Mouse (Mus musculus): Measurements from ENCODE around the gene Edrf1. TPM values are rescaled to one million over a fixed set of nuclear protein-coding genes. Genes with fewer than 3 reads are reported as not detected.
A peak's percentile ranks its signal among the peaks of the same experiment; 100 is the strongest.

The Edrf1 gene
- polyA plus RNA-seq (2015; fragmentation: Nextera tagmentation; extraction: Ambion mirVana) = 3.9 and 4.5 TPM in 2 replicates

GRCm38 (mm10) chr7:133637361-133638305, at the start of gene Edrf1:
TSS of gene Edrf1 (plus strand) at chr7:133637543.
- Histone ChIP-seq H3K4me1 (ENCODE audit: insufficient read depth) (peaks cover 14% of the 10 kb centered on the region), H3K27me3 (ENCODE audit: insufficient read depth, low read length) (no peaks in the 10 kb centered on the region), H3K36me3 (replicated peaks; ENCODE audit: insufficient read depth, low read length) (peaks cover 29% of the 10 kb centered on the region), H3K4me2 (ENCODE audit: low read depth, low read length) (peak within 1 kb of the TSS; percentile 87), H3K27ac (ENCODE audit: low read depth) (peak within 1 kb of the TSS; percentile 95), H3K4me3 (ENCODE audit: low read depth, low read length) (peak within 1 kb of the TSS; percentile 97), H3K9ac (replicated peaks) (peak within 1 kb of the TSS; percentile 97), H3K9me3 (ENCODE audit: low read length) (no peaks in the 10 kb centered on the region)
- TF ChIP-seq CTCF (IDR thresholded peaks at IDR 0.05; ENCODE audit: low read depth) = 0 out of 2 replicates have a peak, but pooled peaks have one; percentile 2
- peak; percentile 79; the same call in 1 of the 2 replicates for TF ChIP-seq EP300 (IDR thresholded peaks at IDR 0.05; ENCODE audit: low read depth)
- under 1% methylated on average over 79 of the region's 81 CpGs for WGBS (ENCODE audit: insufficient replicate concordance)
- DNase-seq (peak; percentile 99), ATAC-seq (peak; percentile 97)

DNA sequence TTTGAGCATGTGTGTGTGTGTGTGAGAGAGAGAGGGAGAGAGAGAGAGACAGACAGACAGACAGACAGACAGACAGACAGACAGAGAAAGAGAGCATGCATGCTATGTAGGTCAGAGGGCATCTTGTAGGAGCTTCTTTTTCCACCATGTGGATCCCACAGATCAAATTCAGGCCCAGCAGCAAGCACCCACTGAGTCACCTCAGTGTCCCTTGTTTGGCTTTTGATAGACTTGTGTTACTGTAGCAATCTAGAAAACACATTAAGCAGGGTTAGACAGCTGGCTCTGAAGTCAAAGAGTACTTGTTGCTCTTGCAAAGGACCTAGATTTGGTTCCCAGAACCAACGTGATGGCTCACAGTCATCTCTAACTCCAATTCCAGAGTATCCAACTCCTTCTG, 45.6 kb upstream of the Edrf1 start:
- TF ChIP-seq EP300 (IDR thresholded peaks at IDR 0.05; ENCODE audit: low read depth) = no peak
- no peak for TF ChIP-seq CTCF (IDR thresholded peaks at IDR 0.05; ENCODE audit: low read depth)
- Histone ChIP-seq H3K4me2 (ENCODE audit: low read depth, low read length) (no peak overlapping the region), H3K9me3 (ENCODE audit: low read length) (no peaks in the 10 kb centered on the region), H3K4me3 (ENCODE audit: low read depth, low read length) (no peak overlapping the region), H3K27me3 (ENCODE audit: insufficient read depth, low read length) (no peaks in the 10 kb centered on the region), H3K27ac (ENCODE audit: low read depth) (no peak overlapping the region), H3K36me3 (replicated peaks; ENCODE audit: insufficient read depth, low read length) (no peaks in the 10 kb centered on the region), H3K9ac (replicated peaks) (no peak overlapping the region), H3K4me1 (ENCODE audit: insufficient read depth) (no peaks in the 10 kb centered on the region)
- DNase-seq (no peak), ATAC-seq (no peak)
- WGBS (ENCODE audit: insufficient replicate concordance) = 75% methylated on average over 1 of the region's 1 CpGs

DNA sequence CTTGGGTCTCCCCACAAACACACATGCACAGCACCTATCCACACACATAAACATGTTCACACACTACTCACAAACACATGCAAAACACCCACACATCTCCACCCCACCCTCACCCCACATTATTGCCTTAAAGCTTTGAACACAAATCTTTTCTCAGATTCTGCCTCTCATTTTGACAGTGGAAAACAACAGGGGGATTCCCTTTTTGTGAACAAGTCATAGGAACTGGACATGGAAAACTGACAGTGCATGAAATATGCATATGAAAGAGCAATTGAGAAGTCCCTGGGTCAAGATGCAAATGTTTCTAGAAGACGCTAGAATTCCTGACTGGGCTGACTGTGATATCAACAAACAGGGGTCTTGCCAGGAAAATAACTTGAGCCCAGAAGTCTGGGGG, 36.8 kb upstream of the Edrf1 start:
- Histone ChIP-seq H3K27me3 (ENCODE audit: insufficient read depth, low read length) (no peaks in the 10 kb centered on the region), H3K9ac (replicated peaks) (no peak overlapping the region), H3K36me3 (replicated peaks; ENCODE audit: insufficient read depth, low read length) (no peaks in the 10 kb centered on the region), H3K9me3 (ENCODE audit: low read length) (no peaks in the 10 kb centered on the region), H3K4me3 (ENCODE audit: low read depth, low read length) (no peak overlapping the region), H3K4me2 (ENCODE audit: low read depth, low read length) (no peak overlapping the region), H3K4me1 (ENCODE audit: insufficient read depth) (no peaks in the 10 kb centered on the region), H3K27ac (ENCODE audit: low read depth) (no peak overlapping the region)
- TF ChIP-seq EP300 (IDR thresholded peaks at IDR 0.05; ENCODE audit: low read depth) = no peak
- TF ChIP-seq CTCF (IDR thresholded peaks at IDR 0.05; ENCODE audit: low read depth) = no peak
- WGBS (ENCODE audit: insufficient replicate concordance) = 63% methylated on average over 1 of the region's 1 CpGs
- no peak for DNase-seq
- ATAC-seq = no peak

- H3K9me3 ChIP-seq (ENCODE audit: low read length) = no peaks in the 10 kb centered on the region
- no peaks in the 10 kb centered on the region for H3K36me3 ChIP-seq (replicated peaks; ENCODE audit: insufficient read depth, low read length)
- no peak for ATAC-seq
- no peaks in the 10 kb centered on the region for H3K4me1 ChIP-seq (ENCODE audit: insufficient read depth)
- no peak for TF ChIP-seq EP300 (IDR thresholded peaks at IDR 0.05; ENCODE audit: low read depth)
- TF ChIP-seq CTCF (IDR thresholded peaks at IDR 0.05; ENCODE audit: low read depth) = no peak
- no peak within 1 kb of the TSS for H3K9ac ChIP-seq (replicated peaks)
- H3K4me3 ChIP-seq (ENCODE audit: low read depth, low read length) = no peak within 1 kb of the TSS
- 35% methylated on average over 2 of the region's 2 CpGs for WGBS (ENCODE audit: insufficient replicate concordance)
- H3K4me2 ChIP-seq (ENCODE audit: low read depth, low read length) = no peak within 1 kb of the TSS
- no peak within 1 kb of the TSS for H3K27ac ChIP-seq (ENCODE audit: low read depth)
- no peak for DNase-seq
- H3K27me3 ChIP-seq (ENCODE audit: insufficient read depth, low read length) = no peaks in the 10 kb centered on the region
Observed at GRCm38 (mm10) chr7:133602058-133602457, 35.3 kb upstream of the Edrf1 start, which contains the start of gene Tex36. TSS of gene Tex36 (minus strand) at chr7:133602158.

DNA sequence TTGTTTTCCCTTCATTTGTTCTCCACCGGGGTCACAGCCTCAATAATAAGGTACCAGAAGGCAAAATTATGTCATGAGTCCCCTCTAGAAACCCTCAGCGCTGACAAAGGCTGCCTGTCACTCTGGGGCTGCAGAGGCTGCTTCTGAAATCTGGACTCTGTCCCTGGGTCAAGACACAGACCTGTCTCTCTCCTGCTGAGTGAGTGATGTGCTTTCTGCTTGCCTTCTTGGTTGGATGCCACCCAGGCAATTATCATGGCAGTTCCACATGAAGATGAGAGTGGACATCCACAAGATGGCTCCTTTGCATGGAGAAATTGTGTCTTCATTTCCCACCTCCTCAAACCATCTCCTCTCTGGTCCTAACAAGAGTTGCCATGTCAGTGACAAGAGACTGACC, 34.2 kb upstream of the Edrf1 start:
- Histone ChIP-seq H3K27me3 (ENCODE audit: insufficient read depth, low read length) (no peaks in the 10 kb centered on the region), H3K4me1 (ENCODE audit: insufficient read depth) (no peaks in the 10 kb centered on the region), H3K27ac (ENCODE audit: low read depth) (no peak overlapping the region), H3K4me3 (ENCODE audit: low read depth, low read length) (no peak overlapping the region), H3K36me3 (replicated peaks; ENCODE audit: insufficient read depth, low read length) (no peaks in the 10 kb centered on the region), H3K9me3 (ENCODE audit: low read length) (no peaks in the 10 kb centered on the region), H3K4me2 (ENCODE audit: low read depth, low read length) (no peak overlapping the region), H3K9ac (replicated peaks) (no peak overlapping the region)
- TF ChIP-seq CTCF (IDR thresholded peaks at IDR 0.05; ENCODE audit: low read depth) (no peak), EP300 (IDR thresholded peaks at IDR 0.05; ENCODE audit: low read depth) (no peak)
- WGBS (ENCODE audit: insufficient replicate concordance) = 61% methylated on average over 2 of the region's 2 CpGs
- no peak for ATAC-seq
- DNase-seq = no peak

- Histone ChIP-seq H3K27ac (ENCODE audit: low read depth) (no peak overlapping the region), H3K4me3 (ENCODE audit: low read depth, low read length) (no peak overlapping the region), H3K4me2 (ENCODE audit: low read depth, low read length) (no peak overlapping the region), H3K36me3 (replicated peaks; ENCODE audit: insufficient read depth, low read length) (no peaks in the 10 kb centered on the region), H3K9ac (replicated peaks) (no peak overlapping the region), H3K4me1 (ENCODE audit: insufficient read depth) (no peaks in the 10 kb centered on the region), H3K27me3 (ENCODE audit: insufficient read depth, low read length) (no peaks in the 10 kb centered on the region), H3K9me3 (ENCODE audit: low read length) (no peaks in the 10 kb centered on the region)
- ATAC-seq (no peak), DNase-seq (no peak)
- WGBS (ENCODE audit: insufficient replicate concordance) = 63% methylated on average over 13 of the region's 13 CpGs
- TF ChIP-seq EP300 (IDR thresholded peaks at IDR 0.05; ENCODE audit: low read depth) = no peak
- TF ChIP-seq CTCF (IDR thresholded peaks at IDR 0.05; ENCODE audit: low read depth) = no peak
Observed at GRCm38 (mm10) chr7:133604427-133605081, 32.8 kb upstream of the Edrf1 start.

All from liver, postnatal 0 days (tissue).